Mouse (Mus musculus): ENCODE data around the gene Flii. TPM values are rescaled to one million over a fixed set of nuclear protein-coding genes. Genes with fewer than 3 reads are reported as not detected.

Gene Flii
- 80.0 and 81.7 TPM in 2 replicates for polyA plus RNA-seq (2016; fragmentation: Nextera tagmentation; extraction: Ambion mirVana)

DNA sequence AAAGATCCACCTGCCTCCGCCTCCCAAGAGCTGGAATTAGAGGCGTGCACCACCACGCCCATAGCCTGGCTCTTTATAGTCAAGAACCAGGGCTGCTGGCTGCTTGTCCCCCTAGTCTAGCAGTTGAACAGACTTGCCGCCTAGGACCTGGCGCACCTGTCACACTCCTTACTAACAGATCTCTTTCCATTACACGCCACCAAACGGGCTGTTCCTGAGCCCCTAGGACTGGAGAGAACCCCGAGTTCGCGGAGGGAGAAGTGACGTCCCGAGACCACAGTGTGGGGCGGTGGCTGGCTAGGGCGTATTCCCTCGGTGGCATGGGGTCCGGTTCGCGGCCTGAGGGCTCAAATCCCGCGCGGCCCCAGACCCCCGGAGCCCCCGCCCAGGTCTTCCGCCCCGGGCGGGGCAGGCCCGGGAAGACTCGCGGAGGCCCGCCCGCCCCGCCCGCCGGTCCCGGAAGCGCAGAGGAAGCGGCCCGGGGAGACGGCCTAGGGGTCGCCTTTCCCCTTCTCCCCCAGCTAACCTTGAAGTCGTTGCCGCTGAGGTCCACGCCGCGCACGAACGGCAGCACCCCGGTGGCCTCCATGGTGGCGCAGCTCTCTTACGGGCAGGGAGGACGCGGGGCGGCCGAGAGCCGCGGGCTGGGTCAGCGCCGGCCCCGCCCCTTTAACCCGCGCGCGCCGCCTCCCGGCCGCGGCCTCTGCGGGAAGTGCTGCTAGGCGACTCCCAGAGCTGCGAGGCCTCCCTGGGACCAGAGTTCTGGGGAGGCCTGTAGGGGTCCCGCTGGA, at the start of gene Flii:
Gene Flii (minus strand): TSS at position 663 of the 791 bp plus-strand sequence.
- no peaks in the 10 kb centered on the region for H3K27me3 ChIP-seq (ENCODE audit: insufficient read depth, poor library complexity, severe bottlenecking)
- H3K27ac ChIP-seq: peak within 1 kb of the TSS; percentile 90
- peak within 1 kb of the TSS; percentile 75 for H3K4me3 ChIP-seq
- H3K36me3 ChIP-seq: peaks cover 51% of the 10 kb centered on the region
- H3K9me3 ChIP-seq: no peaks in the 10 kb centered on the region
- 1% methylated on average over 68 of the region's 71 CpGs for WGBS
- H3K4me1 ChIP-seq (replicated peaks): peaks cover 35% of the 10 kb centered on the region
- DNase-seq (ENCODE audit: low spot score): peak; percentile 80

DNA sequence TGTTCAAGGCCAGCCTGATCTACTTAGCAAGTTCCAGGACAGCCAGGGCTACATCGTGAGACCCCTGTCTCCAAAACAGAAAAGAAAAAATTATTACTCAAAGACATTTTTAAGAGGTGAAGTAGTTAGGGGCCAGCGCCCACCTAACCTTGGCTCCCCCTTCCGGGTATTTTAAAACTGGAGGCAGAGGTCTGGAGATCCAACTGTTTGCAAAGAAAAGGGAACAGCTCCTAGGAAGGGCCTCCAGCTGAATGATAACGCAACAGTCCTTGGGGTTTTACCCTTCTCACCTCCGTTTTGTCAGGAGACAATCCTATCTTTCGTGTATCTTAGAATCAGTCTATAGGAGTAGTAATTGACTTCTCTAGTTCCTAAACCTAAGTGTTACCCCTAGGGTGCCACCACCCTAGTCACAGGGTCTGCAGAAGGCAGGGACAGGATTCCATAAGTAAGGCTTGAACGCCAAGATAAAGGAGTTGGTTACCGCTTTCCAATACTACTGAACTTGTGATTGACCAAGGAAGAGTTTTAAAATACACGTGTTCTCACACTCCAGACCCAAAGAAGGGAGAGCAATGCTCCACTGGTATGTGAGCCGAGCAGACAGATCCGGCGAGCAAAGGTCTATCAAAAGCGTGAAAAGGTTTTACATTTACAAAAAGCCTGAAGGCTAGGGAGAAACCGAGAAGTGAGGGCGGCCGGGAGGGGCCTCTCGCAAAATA, 49.2 kb upstream of the Flii start:
- H3K9me3 ChIP-seq: no peaks in the 10 kb centered on the region
- H3K27me3 ChIP-seq (ENCODE audit: insufficient read depth, poor library complexity, severe bottlenecking): no peaks in the 10 kb centered on the region
- H3K4me3 ChIP-seq: peak overlapping the region; percentile 81
- peaks cover 28% of the 10 kb centered on the region for H3K36me3 ChIP-seq
- peak overlapping the region; percentile 87 for H3K27ac ChIP-seq
- peaks cover 57% of the 10 kb centered on the region for H3K4me1 ChIP-seq (replicated peaks)
- no peak for DNase-seq (ENCODE audit: low spot score)
- WGBS: 6% methylated on average over 17 of the region's 17 CpGs

DNA sequence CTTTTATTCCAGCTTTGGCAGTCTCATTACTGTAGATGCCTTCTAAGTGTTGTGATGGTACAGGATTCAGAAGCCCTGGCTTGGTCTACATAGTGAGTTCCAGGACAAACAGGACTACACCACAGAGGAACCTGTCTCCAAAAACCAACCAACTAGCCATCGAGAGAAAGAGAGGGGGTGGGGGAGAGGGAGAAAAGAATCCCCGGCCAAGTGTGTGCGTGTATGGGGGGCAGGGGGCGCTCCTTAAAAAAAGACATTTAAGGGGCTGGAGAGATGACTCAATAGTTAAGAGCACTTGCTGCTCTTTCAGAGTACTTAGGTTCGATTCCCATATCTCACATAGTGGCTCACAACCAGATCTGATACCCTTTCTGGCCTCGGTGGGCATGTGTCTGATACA, 48.5 kb upstream of the Flii start:
- H3K4me3 ChIP-seq: peak overlapping the region; percentile 81
- H3K4me1 ChIP-seq (replicated peaks): peaks cover 50% of the 10 kb centered on the region
- H3K9me3 ChIP-seq: no peaks in the 10 kb centered on the region
- peaks cover 23% of the 10 kb centered on the region for H3K36me3 ChIP-seq
- no peak for DNase-seq (ENCODE audit: low spot score)
- peak overlapping the region; percentile 87; the same call in 1 of the 2 replicates for H3K27ac ChIP-seq
- 47% methylated on average over 6 of the region's 6 CpGs for WGBS
- no peaks in the 10 kb centered on the region for H3K27me3 ChIP-seq (ENCODE audit: insufficient read depth, poor library complexity, severe bottlenecking)

DNA sequence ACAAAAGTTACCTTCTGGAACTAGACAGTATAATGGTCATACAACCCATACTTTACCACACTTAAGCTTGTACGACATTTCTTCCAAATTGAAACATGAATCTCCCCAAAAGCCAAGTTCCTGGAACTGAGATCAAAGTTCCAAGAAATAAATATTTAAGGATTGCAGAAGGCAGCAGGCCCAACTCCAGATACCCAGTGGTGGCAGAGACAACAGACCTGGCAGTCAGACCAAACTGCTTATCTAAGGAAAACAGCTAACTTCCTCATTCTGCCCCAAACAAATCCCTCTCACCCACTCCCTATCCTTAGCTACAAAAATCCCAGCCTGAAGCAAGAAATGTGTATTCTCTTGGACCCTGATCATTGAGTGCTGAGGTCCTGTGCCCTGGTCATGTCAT, 47.8 kb upstream of the Flii start:
- no peaks in the 10 kb centered on the region for H3K27me3 ChIP-seq (ENCODE audit: insufficient read depth, poor library complexity, severe bottlenecking)
- peak overlapping the region; percentile 81 for H3K4me3 ChIP-seq

DNA sequence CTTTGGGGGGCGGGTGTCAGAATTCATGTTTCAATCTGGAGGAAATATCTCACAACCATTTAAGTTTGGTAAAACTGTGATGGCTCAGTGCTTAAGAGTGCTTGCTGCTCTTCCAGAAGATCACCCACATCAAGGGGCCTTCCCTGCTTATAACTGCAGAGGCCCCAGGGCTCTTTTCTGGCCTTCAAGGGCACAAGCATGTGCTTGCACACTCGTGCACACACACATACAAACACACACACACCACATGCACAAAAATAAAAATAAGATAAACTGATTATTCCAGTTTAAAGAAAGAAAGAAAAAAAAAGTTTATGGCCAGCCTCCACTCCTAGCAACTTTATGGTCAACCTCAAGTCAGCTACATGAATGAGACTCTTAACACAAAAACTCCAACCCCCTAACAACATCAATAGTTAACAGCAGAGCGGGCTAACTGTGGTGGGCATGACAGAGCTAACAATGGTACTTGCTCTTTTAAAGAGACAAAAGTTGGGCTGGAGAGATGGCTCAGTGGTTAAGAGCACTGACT, 47.2 kb upstream of the Flii start:
- DNase-seq (ENCODE audit: low spot score): no peak
- H3K36me3 ChIP-seq: peaks cover 10% of the 10 kb centered on the region
- no peak overlapping the region for H3K27ac ChIP-seq
- no peak overlapping the region for H3K4me3 ChIP-seq
- no peaks in the 10 kb centered on the region for H3K9me3 ChIP-seq
- H3K4me1 ChIP-seq (replicated peaks): peaks cover 36% of the 10 kb centered on the region
- H3K27me3 ChIP-seq (ENCODE audit: insufficient read depth, poor library complexity, severe bottlenecking): no peaks in the 10 kb centered on the region
- WGBS: 85% methylated on average over 3 of the region's 3 CpGs

More for the DNA sequence above, 47.8 kb upstream of the Flii start:
- Histone ChIP-seq H3K9me3 (no peaks in the 10 kb centered on the region), H3K4me1 (replicated peaks) (peaks cover 42% of the 10 kb centered on the region), H3K36me3 (peaks cover 16% of the 10 kb centered on the region), H3K27ac (no peak overlapping the region)
- no peak for DNase-seq (ENCODE audit: low spot score)
- WGBS: 79% methylated on average over 1 of the region's 1 CpGs

DNA sequence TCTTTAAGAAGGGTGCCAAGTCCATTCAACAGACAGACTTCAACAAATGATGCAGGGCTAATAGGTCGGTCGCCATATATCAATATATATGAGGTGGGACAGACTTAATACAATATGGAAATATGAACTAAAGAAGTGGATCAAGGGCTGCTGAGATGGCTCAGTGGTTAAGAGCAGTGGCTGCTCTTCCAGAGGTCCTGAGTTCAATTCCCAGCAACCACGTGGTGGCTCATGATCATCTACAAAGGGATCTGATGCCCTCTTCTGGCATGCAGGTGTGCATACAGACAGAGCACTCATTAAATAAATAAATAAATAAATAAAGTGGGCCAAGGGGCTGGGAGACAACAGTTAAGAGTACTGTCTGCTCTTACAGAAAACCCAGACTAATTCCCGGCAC, 45.1 kb upstream of the Flii start:
- WGBS: 83% methylated on average over 4 of the region's 4 CpGs

DNA sequence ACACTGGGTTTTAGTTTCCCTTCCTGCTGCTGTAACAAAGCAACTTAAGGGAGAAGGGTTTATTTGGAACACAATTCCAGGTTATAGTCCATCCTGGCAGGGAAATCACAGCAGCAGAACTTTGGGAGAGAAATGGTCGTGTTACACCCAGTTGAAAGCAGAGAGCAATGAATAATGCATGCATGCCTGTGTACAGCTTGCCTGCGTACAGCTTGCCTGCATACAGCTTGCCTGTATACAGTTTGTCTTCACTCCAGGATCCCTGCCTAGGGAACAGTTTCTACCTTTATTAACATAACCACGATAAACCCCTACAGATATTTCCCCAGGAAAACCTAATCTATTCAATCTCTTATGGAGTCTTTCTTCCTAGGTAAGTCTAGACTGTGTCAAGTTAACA, 43.7 kb upstream of the Flii start:
- no peak overlapping the region for H3K27ac ChIP-seq
- DNase-seq (ENCODE audit: low spot score): no peak
- H3K4me1 ChIP-seq (replicated peaks): peaks cover 13% of the 10 kb centered on the region
- 91% methylated on average over 3 of the region's 3 CpGs for WGBS
- H3K27me3 ChIP-seq (ENCODE audit: insufficient read depth, poor library complexity, severe bottlenecking): no peaks in the 10 kb centered on the region
- no peak overlapping the region for H3K4me3 ChIP-seq
- H3K9me3 ChIP-seq: no peaks in the 10 kb centered on the region
- peaks cover 7% of the 10 kb centered on the region; the same call in 1 of the 2 replicates for H3K36me3 ChIP-seq

More for the DNA sequence above, 45.1 kb upstream of the Flii start:
- no peak for DNase-seq (ENCODE audit: low spot score)
- Histone ChIP-seq H3K4me3 (no peak overlapping the region), H3K27me3 (ENCODE audit: insufficient read depth, poor library complexity, severe bottlenecking) (no peaks in the 10 kb centered on the region), H3K27ac (no peak overlapping the region), H3K4me1 (replicated peaks) (peaks cover 21% of the 10 kb centered on the region), H3K36me3 (no peaks in the 10 kb centered on the region), H3K9me3 (no peaks in the 10 kb centered on the region)

DNA sequence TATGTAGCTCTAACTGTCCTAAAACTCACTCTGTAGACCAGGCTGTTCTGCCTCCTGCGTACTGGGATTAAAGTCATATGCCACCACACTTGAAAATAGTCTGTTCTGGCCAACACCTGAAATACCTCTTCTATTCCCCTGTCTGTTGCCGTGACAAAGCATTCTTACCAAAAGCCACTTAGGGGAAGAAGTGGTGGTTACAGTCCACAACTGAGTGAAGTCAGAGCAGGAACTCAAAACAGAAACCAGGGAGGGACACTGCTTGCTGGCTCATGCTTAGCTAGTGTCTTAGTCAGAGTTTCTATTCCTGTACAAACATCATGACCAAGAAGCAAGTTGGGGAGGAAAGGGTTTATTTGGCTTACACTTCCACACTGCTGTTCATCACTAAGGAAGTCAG, 42.3 kb upstream of the Flii start:
- H3K9me3 ChIP-seq: peaks cover 4% of the 10 kb centered on the region; the same call in 1 of the 2 replicates
- DNase-seq (ENCODE audit: low spot score): no peak
- no peak overlapping the region for H3K27ac ChIP-seq
- 93% methylated on average over 2 of the region's 2 CpGs for WGBS
- 0 out of 2 replicates have a peak, but pooled peaks cover 3% of the 10 kb centered on the region for H3K4me1 ChIP-seq (replicated peaks)
- H3K36me3 ChIP-seq: peaks cover 15% of the 10 kb centered on the region
- no peaks in the 10 kb centered on the region for H3K27me3 ChIP-seq (ENCODE audit: insufficient read depth, poor library complexity, severe bottlenecking)
- no peak overlapping the region for H3K4me3 ChIP-seq

DNA sequence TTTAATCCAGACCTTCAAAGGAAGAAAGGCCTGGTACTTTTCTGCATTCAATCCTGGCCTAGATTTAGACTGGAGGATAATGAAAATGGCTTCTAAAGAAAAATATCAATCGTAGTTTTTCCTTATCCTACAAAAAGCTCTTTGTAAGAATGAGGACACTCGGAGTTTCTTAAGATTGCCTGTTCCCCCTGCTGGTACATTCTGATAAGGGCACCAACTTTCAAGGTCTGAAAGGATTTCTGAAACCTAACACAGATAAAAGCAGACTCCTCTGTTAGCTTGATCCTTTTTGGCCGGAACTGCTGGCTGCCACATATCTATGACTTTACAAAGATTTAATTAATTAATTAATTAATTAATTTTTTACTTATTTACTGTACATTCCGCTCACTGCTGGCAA, 39.9 kb upstream of the Flii start:
- H3K4me1 ChIP-seq (replicated peaks): no peaks in the 10 kb centered on the region
- WGBS: 91% methylated on average over 4 of the region's 4 CpGs
- no peak overlapping the region for H3K27ac ChIP-seq

DNA sequence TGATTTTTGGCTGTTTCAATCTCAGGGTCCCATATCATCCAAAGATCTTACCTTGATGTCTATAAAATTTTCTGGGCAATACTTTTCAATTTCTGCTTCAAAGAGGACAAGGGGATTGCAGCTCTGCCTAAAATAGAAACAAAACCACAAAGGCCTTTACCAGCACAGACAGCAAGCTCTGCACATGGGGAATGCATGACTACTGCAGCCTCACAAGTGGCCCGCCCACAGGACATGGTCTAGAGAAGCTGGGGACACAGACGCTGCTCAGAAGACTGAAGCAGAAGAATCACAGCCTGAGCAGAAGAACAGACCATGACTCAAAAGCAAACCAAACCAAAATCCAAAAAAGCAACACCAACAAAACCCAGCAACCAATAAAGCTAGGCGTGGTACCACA, 34.6 kb upstream of the Flii start:
- no peak overlapping the region for H3K4me3 ChIP-seq
- no peaks in the 10 kb centered on the region for H3K4me1 ChIP-seq (replicated peaks)
- peaks cover 78% of the 10 kb centered on the region for H3K36me3 ChIP-seq
- H3K9me3 ChIP-seq: peaks cover 4% of the 10 kb centered on the region; the same call in 1 of the 2 replicates
- WGBS: 91% methylated on average over 3 of the region's 3 CpGs
- no peak for DNase-seq (ENCODE audit: low spot score)
- H3K27ac ChIP-seq: no peak overlapping the region
- H3K27me3 ChIP-seq (ENCODE audit: insufficient read depth, poor library complexity, severe bottlenecking): no peaks in the 10 kb centered on the region

More for the DNA sequence above, 39.9 kb upstream of the Flii start:
- Histone ChIP-seq H3K4me3 (no peak overlapping the region), H3K36me3 (peaks cover 28% of the 10 kb centered on the region), H3K9me3 (peaks cover 4% of the 10 kb centered on the region; the same call in 1 of the 2 replicates), H3K27me3 (ENCODE audit: insufficient read depth, poor library complexity, severe bottlenecking) (no peaks in the 10 kb centered on the region)
- DNase-seq (ENCODE audit: low spot score): no peak

DNA sequence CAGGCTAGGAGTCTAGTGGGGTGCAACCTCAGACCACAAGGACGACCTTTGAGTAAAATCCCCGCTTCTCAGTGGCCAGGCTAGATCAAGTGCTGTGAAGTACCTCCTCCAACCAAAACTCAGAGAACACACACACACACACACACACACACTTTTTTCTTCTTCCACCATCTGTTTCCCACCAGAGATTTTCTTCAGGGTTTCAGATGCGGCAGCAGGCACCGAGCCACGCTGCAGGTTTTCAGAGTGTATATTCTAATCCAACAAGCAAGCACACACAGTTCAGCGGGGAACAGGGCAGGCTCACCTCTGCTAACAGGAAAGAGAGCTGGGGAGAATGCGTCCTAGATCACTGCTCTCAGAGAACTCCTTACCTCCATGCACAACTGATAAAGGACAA, 28.5 kb upstream of the Flii start:
- Histone ChIP-seq H3K4me3 (no peak overlapping the region), H3K27me3 (ENCODE audit: insufficient read depth, poor library complexity, severe bottlenecking) (no peaks in the 10 kb centered on the region), H3K4me1 (replicated peaks) (no peaks in the 10 kb centered on the region), H3K36me3 (peaks cover 97% of the 10 kb centered on the region), H3K9me3 (no peaks in the 10 kb centered on the region), H3K27ac (no peak overlapping the region)
- no peak for DNase-seq (ENCODE audit: low spot score)
- 94% methylated on average over 7 of the region's 7 CpGs for WGBS

DNA sequence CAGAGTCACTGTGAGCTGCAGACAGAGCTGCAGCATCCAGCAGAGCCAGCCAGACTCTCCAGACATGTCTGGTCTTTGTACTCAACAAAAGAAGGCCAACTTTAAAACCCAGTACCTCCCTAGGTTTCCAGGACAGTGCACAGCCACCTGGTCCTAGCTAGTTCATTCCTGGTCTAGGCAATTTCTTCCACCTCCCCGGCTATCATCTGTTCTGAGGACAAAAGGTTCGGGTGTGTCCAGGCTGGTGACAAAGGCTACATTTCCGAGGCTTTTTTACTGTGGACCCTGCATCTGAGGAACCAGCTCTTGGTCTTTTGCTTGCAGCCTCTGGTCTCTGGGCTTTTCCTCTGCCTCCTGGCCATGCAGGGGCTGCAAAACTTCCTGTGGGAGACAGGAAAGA, 13.3 kb upstream of the Flii start:
- no peaks in the 10 kb centered on the region for H3K4me1 ChIP-seq (replicated peaks)
- no peak for DNase-seq (ENCODE audit: low spot score)
- 89% methylated on average over 3 of the region's 3 CpGs for WGBS
- H3K27me3 ChIP-seq (ENCODE audit: insufficient read depth, poor library complexity, severe bottlenecking): no peaks in the 10 kb centered on the region
- H3K27ac ChIP-seq: no peak overlapping the region
- no peak overlapping the region for H3K4me3 ChIP-seq
- peaks cover 79% of the 10 kb centered on the region for H3K36me3 ChIP-seq
- no peaks in the 10 kb centered on the region for H3K9me3 ChIP-seq

DNA sequence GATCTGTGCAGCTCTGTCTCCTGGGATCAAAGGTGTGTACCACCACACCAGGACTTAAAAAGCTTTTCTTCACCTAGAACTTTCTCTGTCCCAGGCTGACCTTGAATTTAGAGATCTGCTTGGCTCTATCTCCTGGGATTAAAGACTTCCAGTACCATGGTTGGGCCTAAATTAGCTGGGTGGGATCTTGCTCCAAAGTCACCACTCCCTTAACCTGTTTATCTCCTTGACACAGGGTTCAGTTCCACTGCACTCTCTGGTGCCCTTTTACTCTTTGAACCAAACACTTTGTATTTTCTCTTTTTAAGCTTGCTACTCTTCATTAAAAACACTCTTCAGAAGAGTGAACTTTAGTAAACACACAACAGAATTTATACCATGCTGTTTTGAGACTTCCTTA, 10.4 kb upstream of the Flii start:
- Histone ChIP-seq H3K27me3 (ENCODE audit: insufficient read depth, poor library complexity, severe bottlenecking) (no peaks in the 10 kb centered on the region), H3K27ac (no peak overlapping the region), H3K4me1 (replicated peaks) (no peaks in the 10 kb centered on the region), H3K9me3 (no peaks in the 10 kb centered on the region), H3K4me3 (no peak overlapping the region), H3K36me3 (peaks cover 69% of the 10 kb centered on the region)
- DNase-seq (ENCODE audit: low spot score): no peak

Measured in hindbrain, embryonic 10.5 days (tissue).